Mouse (Mus musculus) kidney, adult 8-10 months (tissue): ENCODE measurements around the gene Plaur.

ENCODE experiments used
- DNase-seq, 2 experiments: peaks; one replicate each; pipeline ENCODE4 v3.0.0; 2022

The Plaur gene

DNA sequence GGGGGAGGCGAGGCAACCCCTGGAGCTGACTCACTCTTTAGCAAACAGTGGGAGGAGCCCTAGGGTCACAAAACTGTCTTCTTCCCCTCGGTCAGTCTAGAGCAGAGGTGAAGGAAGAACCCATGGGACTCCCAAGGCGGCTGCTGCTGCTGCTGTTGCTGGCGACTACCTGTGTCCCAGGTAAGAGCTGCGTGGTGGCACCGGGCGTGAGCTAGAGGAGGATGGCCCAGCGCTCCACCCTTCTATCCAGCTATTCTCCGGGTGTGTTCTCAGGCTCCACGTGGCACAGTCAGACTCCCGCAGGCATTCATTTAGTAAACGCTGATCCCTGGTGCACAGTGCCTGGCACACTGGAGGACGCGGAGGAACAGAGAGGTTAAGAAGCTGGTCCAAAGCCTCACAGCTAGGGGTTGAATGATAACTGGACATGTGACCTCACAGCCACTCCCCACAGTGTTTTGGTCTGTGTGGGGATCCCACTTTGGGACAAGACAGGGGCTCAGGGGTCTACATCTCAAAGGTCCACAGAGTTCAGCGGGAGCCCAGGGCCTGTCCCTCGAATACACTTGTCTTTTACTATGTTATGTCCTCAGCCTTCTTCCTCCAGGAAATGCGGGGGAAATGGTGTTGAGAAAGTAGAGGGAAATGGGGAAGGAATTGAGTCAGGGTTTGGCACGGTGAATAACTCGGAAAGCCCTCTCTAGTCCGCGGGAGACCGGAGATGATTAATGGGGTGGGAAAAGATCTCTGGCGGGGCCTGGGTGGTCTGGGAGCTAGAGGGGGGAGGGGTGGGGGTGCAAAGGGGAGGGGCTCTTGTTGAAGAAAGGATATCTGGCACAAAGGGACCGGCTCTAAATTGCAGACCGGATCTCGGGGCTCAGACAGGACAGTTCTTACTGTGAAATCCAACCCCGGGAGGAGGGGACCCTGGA is at the start of gene Plaur:
TSS of gene Plaur (plus strand) at position 97 of the 932 bp plus-strand sequence.
- DNase-seq = peak; percentile 27 to 52

DNA sequence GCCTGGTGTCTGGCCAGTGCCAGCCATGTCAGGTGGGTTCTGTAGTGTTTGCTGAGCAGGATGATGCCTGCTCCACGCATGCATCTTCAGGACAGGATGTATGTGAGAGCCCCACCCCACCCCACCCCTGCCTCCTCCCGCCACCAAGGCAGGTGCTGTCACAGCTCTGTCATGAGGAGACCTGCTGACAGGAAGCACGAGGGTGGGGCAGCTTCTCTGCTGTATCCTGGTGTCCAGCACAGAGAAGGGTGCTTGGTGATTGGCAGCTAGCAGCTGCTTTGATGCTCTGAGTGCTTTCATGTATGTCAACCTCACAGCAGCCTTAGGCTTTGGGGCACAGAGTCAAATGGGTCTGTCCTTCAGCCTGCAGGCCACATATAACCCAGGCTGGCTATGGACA is 48.7 kb upstream of the Plaur start:
- no peak for DNase-seq

DNA sequence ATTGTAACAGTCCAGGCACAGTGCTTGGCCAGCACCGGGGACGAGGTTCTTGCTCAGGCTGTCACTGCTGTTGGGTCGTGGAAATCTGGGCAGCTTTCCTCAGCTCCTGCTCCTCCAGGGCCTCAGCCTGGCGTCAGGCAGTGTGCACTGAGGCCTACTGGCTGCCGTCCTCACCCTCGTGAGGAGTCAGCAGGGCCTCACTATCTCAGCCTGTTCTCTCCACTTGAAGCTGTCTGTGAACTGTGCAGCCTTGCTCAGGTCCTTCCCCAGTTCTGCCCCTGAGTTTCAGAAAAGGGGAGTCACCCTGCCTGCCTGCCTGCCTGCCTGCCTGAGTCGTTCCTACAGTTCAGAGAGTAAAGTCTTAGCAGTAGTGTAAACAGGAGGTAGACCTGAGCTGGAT is 47.0 kb upstream of the Plaur start:
- DNase-seq = no peak

DNA sequence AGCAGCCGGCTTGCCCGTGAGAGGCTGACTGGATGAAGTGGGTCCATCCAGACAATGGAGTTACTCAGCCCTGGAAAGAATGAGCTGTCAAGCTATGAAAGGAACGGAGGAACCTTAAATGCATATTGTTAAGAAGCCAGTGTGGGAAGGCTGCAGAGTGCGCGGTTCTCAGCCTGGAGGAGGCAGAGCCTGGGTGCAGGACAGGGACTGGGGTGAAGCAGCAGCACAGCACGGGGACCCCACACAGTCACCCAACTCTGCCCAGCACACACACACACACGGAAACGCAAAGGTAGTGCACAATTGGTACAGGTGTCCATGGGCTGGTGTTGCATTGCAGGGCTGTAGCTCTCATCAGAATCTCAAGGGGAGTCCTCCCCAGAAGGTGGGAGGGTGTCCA is 42.7 kb upstream of the Plaur start:
- no peak for DNase-seq

DNA sequence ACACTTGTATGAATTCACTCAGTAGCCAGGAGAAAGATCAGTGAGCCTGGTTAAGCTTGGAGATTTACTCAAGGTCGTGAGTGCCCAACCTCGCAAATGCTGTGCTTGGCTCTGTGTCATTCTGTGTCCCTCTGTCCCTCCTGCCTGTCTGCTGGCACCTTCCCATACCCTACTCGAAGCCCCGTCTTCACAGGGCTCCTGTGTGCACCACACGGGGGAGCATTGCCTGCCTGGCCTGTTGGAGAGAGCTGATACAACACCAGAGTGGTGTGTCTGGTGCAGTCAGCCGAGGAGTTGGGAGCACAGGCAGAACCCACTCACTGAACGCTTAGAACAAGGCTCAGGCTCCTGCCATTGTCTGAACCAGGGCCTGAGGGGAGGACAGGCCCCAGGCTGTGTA is 40.6 kb upstream of the Plaur start:
- no peak for DNase-seq

DNA sequence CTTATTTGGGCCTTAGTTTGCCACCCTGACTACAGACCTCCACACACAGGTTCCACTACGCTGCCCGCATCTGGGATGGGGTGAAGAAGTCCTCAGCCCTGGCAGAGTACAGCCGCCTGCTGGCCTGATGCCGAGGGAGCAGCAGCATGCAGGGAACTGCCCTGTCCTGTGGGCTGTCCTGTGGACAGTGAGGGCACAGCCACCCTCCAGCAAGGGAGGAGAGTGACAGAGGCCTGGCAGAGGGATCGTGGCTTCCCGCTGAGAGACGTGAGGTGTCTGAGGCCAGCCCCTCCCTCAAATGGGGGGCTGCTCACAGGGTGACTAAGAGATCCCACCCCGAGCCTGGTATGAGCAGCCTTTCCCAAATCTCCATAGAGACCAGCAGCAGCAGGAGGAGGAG is 40.0 kb upstream of the Plaur start:
- DNase-seq = peak; percentile 12 to 34

DNA sequence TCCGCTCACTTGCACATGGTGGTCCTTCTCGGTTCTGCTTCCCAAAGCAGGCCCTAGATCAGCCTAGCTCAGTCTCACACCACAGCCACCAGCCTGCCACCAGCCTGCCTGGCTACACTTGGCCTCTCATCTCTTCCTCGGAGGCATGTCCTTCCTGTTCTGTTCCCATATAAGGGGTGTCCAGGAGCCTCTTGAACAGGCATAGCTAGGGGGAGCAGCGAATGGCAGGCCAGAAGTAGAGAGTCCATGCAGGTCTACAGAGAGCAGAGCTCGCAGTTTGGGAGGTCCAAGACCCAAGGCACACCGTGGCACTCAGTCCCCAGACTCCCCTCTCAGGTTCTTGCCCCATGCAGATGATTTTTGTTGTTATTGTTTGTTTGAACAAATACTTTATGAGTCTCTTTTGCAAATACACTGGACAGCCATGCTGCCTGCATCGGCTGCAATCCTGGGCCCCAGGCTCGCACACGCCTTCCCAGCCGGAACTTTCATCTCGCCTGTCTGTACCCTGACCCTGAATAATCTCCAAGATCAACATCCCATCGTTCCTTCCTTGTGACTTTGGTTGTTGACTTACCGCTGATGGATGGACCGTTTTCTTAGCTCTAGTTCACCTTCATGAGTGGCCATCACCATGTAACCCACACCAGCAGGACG is 39.0 kb upstream of the Plaur start:
- DNase-seq = no peak

DNA sequence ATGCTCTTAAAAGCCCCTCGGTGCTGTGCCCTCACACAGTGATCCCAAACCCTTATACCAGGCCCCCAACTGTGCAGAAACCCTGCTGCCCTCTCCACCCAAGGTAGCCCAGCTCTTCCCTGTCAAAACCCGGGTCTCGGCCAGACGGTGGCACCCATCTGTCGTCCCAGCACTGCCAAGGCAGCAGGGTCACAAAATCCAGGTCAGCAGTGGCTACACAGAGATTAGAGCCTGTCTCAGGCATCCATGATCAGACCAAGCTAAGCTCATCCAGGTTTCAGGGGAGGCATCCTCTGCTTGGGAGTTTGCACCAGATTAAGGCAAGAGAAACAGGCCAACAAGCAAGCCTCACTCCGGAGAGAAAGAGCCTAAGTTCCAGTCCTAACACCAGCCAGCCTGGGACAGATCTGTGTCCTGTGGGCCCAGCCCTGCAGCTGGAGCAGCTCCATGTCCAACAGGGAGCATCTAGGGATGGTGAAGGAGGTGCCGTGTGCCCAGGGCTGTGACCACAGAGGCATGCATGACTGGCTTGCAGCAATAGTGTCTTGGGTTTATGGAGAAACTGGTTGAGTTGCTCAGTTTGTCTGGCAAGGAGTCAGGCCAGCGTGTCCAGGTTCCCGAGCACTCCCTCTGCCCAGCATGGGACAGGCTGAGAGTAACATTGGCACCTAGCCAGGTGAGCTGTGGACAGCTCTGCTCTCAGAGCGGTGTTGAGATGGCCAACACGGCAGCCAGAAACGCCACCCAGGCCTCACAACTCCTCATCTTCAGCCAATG is 38.1 kb upstream of the Plaur start:
- peak in 1 of 2 experiments; percentile 14 for DNase-seq

DNA sequence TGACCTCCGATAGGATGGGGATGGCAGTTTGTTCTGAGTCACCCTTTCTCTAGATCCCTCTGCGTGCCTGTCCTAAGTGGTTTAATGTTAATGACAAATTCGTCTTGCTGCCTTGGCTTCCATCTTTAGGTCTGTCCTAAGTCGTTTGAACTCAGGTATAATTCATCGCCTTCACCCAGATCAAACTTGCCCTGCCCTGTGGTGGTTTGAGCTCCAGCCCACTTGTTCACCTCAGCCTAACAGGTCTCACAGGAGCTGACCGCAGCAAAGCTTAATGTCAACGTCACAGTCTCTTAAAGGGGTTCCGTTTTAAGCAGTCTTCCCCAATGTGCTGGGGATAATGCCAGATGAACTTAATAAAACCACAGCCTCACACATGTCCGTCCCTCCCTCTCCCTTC is 36.4 kb upstream of the Plaur start:
- no peak for DNase-seq

DNA sequence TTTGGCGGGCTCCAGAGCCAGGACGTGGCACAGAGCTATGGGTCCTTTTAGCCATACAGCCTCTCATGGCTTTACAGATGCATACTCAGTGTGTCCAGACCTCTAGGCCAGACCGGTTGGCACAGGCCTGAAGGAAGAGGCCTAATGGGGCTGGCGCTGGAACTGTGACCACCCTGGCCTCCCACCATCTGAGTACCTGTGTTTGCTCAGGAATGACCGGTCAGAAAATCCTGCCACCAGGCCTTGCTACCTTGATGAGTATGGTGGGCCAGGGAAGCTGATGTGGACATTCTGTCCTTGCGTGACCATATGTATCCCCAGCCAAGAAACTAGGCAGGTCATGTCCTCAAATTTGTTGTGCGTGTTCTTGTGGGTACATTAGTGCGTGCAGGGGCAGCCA is 35.1 kb upstream of the Plaur start:
- no peak for DNase-seq

DNA sequence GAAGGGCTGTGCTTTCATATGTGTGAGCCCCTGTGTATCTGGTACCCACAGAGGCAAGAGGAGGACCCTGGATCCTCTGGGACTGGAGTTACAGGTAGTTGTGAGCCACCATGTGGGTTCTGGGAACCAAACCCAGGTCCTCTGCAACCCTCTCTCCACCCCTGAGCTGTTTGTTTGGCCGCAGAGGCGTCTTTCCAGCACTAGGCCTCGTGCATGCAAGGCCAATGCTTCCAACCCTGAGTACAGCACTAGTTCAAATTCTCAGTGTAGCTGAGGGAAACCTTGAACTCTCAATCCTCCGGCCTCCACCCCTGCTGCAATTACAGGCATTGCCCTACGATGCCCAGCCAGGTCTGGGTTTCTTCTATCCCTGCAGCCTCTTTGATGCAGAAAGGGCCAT is 33.6 kb upstream of the Plaur start:
- DNase-seq = no peak

DNA sequence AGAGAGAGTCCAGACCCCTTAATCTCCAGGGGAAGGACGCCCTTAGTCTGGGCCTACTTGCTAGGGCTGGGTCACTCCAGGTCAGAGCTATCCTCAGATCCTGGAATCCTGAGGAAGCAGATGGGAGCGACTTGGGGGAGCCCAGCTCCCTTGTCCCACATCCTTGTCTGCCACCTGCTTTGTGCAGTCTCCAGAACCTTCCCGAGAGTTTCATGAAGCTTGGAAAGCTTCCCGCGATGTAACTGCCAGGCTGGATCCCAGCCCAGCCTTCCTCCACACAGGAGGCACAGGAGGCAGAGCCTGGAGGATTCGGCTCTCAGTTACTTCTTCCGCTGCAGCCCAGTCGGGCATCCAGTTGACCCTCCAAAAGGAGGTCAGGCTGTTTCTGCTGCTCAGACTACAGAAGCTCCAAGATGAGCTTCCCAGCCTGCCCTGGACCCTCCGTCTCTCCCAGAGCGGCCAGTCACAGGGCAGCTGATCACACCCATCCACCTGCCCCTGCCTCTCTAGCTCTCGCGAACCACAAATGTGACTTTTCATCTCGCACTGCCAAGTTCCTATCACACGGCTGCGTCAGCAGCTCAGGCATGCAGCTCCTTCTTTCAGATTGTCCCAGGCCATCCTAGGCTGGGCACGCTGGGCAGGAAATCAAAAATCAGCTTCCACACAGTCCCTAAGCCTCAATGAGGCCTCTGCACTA is 32.7 kb upstream of the Plaur start:
- DNase-seq = no peak

DNA sequence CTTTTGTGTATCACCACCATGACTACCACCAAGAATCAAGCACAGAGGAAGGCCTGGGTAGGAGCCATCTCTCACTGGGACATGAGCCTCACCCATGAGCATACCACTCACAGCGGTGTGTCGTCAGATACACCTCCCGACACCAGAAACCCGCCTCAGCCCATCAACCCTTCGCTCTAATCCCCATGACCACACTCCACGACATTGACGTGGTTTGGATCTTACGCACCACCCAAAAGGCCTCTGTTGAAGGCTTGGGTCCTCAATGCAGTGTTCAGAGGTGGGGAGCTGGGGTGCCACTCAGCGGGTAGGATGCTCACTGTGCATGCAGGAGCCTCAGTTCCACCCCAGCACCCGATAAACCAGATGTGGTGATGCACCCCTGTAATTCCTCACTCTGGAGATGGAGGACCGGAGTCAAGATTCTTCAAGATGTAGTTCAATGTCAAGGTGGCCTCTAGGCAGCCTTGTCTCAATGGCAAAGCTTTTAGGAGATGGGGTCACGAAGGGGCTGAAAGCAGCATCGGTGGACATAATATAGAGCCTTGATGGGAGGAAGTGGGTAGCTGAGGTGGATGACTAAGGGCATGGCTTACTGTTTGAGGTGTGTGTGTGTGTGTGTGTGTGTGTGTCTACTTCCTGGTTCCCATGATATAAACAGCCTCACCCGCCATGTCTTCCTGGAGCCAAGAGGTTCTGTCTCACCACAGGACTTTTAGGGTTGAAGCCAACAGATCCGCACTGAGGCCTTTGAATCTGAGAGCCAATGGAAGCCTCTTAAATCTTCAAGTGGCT is 31.5 kb upstream of the Plaur start:
- DNase-seq = no peak

DNA sequence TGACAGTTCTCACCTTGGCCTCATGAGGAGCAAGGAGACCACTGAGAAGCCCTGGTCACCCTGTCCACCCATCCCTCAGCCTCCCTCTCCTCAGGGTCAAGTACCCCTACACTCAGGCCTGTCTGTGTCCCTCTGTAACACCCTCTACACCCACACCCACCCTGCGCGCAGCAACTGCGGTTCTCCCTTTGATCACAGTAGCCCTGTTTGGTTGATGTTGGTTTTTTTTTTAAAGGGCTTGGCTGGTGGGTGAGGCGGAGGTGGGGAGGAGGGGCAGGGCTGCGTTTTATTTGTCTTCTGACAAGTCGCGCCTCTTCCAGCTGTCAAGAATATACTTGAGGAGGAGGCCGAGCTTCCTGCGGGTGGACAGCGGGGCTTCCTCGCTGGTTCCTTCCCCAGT is 30.6 kb upstream of the Plaur start:
- no peak for DNase-seq

DNA sequence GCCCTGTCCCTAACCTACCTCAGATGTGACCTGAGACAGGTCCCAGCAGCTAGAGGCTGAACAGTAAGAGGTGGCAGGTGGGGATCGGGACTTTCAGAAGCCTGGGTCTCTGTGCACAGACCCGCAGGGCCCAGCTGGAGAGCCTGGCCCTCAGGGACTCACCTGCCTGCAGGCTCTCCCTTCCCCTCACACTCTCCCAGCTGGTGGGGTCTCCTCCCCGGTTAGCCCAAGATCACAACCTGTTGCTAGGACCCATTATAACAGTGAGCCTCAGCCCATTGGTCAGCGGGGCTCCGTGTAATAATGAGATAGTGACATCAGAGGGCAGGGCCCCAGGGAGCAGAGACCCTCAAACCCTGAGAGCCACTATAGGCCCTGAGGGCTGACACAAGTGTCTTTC is 27.0 kb upstream of the Plaur start:
- no peak for DNase-seq

DNA sequence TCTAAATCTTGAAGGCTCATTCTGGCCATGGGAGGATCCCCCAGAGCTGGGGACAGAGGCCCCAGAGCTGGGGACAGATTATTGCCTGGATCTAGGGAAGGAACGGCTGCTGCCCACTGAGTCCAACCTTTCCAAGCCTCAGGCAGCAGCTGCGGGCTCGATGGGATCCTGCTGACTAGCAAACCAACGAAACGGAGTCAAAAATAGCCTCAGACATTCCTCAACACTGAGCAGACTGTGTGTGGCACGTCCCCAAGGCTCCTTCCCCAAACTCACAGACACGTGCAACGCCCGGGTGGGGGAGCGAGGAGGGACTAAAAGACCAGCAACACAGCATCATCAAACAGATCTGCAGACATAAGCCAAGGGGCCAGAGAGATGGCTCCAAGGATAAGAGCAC is 24.3 kb upstream of the Plaur start:
- DNase-seq = no peak

DNA sequence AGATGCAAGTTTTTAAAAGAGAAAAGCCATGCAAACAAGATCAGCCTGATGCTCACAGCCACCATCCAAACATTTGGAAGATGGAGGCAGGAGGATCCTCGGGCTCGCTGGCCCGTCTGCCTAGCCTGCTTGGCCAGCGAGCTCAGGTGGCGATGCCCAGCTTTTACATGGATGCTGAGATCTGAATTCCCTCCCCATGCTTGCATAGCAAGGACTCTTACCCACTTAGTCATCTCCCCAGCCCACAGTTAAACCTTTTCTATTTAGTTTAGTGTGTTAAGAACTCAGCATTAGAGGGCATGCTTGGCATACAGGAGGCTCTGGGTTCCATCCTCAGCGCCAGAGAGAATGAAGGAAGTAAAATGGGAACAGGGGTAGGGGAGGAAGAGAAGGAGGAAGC is 23.1 kb upstream of the Plaur start:
- DNase-seq = no peak

DNA sequence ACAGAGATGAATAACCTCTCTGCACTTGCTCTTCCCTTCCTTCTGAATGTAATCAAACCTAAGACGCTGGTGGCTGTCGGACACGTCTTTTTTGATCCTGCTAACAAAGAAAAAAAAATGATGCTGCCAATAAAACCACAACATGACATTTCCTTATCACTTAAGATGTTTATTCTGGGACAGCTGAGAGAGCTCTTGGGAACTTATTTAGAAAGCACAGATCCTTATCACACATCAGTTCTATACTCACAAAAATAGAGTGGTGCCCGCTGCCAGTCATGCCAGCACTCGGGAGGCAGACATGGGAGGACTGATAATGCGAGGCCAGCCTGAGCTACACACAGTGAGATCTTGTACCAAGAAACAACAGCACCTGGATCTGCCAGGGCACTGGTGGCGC is 22.4 kb upstream of the Plaur start:
- DNase-seq = no peak

DNA sequence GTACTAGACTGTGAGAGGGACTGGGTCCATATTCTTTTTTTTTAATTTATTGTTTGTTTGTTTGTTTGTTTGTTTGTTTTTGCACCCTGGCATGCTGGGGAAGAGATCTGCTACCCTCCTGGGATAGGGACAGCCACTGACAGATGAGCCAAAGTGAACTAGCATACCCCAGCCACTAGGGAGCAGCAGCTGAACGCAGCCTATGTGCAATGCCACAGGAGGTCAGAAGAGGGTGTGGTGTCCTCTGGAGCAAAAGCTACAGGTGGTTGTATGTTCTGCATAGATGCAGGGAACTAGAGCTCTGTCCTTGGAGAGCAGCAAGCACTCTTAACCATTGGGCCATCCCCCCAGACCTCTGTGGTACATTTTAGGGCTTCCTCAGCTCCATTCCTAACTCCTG is 20.5 kb upstream of the Plaur start:
- peak; percentile 55 to 74 for DNase-seq

DNA sequence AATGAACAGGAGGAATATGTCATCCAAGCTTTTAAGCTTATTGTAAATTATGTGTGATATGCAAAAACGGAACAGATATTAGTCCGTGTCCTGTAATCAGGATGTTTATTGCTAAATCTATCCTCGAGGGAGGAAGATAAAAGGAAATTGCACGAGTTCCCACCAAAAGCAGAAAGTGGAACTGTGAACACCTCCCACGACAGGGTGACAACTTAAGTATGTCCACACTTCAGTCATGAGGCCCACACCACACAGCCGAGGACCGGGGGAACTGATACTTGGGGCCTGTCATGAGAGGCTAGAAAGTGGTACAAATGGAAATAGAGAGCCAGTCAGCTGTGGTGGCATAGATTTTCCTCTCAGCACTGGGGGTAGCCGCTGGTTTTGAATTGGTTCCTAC is 20.0 kb upstream of the Plaur start:
- DNase-seq = no peak

DNA sequence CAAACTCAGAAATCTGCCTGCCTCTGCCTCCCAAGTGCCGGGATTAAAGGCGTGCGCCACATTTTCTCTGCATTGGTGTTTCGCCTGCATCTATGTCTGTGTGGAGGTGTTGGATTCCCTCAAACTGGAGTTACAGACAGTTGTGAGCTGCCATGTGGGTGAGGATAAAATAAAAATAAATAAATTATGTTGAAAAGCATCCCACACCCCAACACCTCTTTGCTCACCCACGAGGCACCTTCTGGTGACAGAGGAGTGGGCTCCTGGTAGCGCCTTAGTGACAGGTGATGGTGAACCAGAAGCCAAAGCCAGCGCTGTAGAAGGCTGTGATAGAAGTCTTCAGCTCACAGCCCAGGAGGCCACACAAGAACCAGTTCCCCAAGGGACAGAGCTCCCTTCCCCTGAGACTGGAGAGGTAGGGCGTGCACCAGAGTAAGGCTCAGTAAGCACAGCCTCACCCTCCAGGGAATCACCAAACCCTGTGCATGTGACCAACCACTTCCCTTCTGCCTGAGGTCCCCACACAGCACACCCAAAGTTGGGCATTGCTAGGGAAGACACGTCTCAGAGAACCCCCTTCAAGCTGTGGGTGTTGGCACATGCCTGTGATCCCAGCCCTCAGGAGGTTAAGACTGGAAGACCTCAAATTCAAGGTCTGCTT is 16.9 kb upstream of the Plaur start:
- DNase-seq = no peak
